Mouse (Mus musculus) right cerebral cortex, postnatal 36 days (tissue): Measurements from ENCODE around the gene Cdh4.
A peak's percentile ranks its signal among the peaks of the same experiment; 100 is the strongest.

Source experiments
- DNase-seq, 2 experiments: peaks; one replicate each; pipeline ENCODE4 v3.0.0; 2022; ENCODE audit warnings: low spot score in 2 of 2, mixed read lengths in 1 of 2

Cdh4 gene

GRCm38 (mm10) chr2:179780961-179781360 is 338.7 kb downstream of the Cdh4 start:
- no peak for DNase-seq

- DNase-seq = no peak
These were observed 345.0 kb downstream of the Cdh4 start for GRCm38 (mm10) chr2:179787256-179787655.

- DNase-seq = no peak
These were observed 345.6 kb downstream of the Cdh4 start for GRCm38 (mm10) chr2:179787797-179788196.

GRCm38 (mm10) chr2:179790684-179791083 is 348.5 kb downstream of the Cdh4 start:
- DNase-seq = no peak

- no peak for DNase-seq
These were observed 350.3 kb downstream of the Cdh4 start for GRCm38 (mm10) chr2:179792426-179793133.

GRCm38 (mm10) chr2:179794354-179794753 is 352.1 kb downstream of the Cdh4 start:
- DNase-seq = no peak

GRCm38 (mm10) chr2:179795452-179795851 is 353.2 kb downstream of the Cdh4 start:
- DNase-seq = no peak

GRCm38 (mm10) chr2:179799906-179800532 is 357.8 kb downstream of the Cdh4 start:
- peak; percentile 78 to 83 for DNase-seq

- DNase-seq = no peak
These were observed 358.8 kb downstream of the Cdh4 start for GRCm38 (mm10) chr2:179801042-179801441.

- no peak for DNase-seq
These were observed 360.2 kb downstream of the Cdh4 start for GRCm38 (mm10) chr2:179802411-179802810.

- no peak for DNase-seq
These were observed 368.9 kb downstream of the Cdh4 start for GRCm38 (mm10) chr2:179811086-179811485.

GRCm38 (mm10) chr2:179813035-179813827 is 371.0 kb downstream of the Cdh4 start:
- peak in 1 of 2 experiments; percentile 28 for DNase-seq

GRCm38 (mm10) chr2:179824776-179825326 is 382.6 kb downstream of the Cdh4 start:
- DNase-seq = peak; percentile 67

- no peak for DNase-seq
These were observed 386.7 kb downstream of the Cdh4 start for GRCm38 (mm10) chr2:179828968-179829367.

- DNase-seq = no peak
These were observed 387.7 kb downstream of the Cdh4 start for GRCm38 (mm10) chr2:179829972-179830371.

GRCm38 (mm10) chr2:179834892-179835291 is 392.7 kb downstream of the Cdh4 start:
- DNase-seq = no peak

- no peak for DNase-seq
These were observed 393.3 kb downstream of the Cdh4 start for GRCm38 (mm10) chr2:179835570-179835969.

- DNase-seq = peak; percentile 47 to 54
These were observed 395.0 kb downstream of the Cdh4 start for GRCm38 (mm10) chr2:179837186-179837585.

- DNase-seq = no peak
These were observed 395.8 kb downstream of the Cdh4 start for GRCm38 (mm10) chr2:179838036-179838435.

GRCm38 (mm10) chr2:179842610-179843389 is 400.6 kb downstream of the Cdh4 start:
- no peak for DNase-seq

- DNase-seq = no peak
These were observed 407.5 kb downstream of the Cdh4 start for GRCm38 (mm10) chr2:179849732-179850131.
